Mouse (Mus musculus): Measurements from ENCODE around the gene Eif4e1b.

Eif4e1b gene

DNA sequence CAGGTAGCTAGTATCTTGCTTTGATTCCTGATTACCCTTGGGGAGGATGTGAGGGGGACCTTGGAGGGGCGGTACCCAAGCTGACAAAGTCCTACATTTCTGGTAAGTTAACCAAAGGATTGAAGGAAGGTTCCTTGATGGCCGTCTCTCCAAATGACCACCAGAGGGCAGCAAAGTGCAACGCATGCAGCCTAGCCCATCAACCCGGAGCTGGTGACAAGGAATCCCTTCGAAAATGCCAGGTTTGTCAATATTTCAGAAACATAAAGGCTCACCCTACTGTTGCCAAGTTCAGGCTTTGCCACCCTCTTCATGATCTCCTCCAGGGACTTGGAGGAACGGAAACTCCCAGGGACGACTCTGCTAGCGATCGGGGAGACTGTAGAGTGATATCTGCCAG, 15.9 kb downstream of the Eif4e1b start:
- DNase-seq (ENCODE audit: low read depth, low spot score) = peak; percentile 68

DNA sequence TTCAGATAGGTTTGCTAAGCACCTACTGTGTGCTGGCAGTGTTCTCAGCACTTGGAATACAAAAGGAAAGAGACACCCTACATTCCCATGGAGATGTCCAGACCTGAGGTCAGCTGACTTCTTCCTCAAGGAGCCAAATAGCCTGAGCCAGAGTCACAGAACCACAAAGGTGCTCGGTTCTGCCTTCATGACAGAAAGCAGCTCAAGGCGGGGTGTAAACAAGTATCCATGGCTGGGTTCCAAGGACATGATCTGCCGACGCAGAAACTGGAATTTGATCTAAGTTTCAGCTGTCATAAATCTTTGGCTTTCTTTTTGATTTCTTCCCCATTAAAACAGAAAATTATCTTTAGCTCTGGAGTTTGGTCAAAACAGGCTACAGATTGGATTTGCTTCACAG, 16.4 kb downstream of the Eif4e1b start:
- DNase-seq (ENCODE audit: low read depth, low spot score) = no peak

DNA sequence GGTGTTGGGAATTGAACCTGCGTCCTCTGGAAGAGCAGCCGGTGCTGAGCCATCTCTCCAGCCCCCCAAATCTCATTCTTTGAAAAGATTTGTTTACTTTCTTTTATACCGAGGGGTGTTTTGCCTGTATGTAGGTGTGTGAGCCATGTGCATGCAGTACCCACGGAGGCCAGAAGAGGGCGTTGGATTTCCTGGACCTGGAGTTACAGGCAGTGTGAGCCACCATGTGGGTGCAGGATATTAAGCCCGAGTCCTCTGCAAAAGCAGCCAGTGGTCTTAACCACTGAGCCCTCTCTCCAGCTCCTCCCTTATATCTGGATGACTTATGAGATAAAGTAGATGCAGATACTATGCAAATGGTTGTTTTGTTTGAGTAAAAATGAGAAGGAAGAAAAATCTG, 19.2 kb downstream of the Eif4e1b start:
- DNase-seq (ENCODE audit: low read depth, low spot score) = no peak

DNA sequence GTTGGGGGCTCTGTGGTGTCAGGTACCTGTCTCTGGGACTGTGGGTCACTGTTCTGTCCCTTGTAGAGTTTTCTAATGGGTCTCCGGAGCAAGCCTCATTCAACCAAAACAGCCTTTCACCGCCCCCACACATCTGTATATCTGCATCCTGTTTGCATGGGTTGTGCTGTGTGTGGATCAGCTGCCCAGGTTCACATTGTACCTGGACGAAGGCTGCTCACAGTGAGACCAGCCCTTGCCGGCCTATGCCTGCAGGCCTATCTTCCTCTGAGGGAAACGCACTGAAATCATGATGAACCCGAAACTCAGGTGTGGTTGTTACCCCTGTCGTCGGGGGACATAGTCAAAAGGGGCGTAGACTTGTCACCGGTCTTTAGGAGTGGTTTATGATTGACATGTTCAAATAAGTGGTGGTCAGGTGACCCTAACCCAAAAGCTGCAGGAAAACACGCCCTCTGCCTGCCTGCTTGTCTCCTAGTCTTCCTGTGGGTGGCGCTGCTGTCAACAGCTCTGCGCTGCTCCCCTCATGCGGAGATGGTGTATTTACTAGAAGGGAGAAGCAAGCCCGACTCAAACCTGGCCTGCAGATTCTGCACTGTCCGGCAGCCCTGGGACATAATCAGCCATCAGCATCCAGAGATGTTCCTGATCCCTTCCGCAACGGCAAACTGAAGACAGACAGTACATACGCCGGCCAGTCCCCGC, 21.5 kb downstream of the Eif4e1b start:
- DNase-seq (ENCODE audit: low read depth, low spot score) = no peak

DNA sequence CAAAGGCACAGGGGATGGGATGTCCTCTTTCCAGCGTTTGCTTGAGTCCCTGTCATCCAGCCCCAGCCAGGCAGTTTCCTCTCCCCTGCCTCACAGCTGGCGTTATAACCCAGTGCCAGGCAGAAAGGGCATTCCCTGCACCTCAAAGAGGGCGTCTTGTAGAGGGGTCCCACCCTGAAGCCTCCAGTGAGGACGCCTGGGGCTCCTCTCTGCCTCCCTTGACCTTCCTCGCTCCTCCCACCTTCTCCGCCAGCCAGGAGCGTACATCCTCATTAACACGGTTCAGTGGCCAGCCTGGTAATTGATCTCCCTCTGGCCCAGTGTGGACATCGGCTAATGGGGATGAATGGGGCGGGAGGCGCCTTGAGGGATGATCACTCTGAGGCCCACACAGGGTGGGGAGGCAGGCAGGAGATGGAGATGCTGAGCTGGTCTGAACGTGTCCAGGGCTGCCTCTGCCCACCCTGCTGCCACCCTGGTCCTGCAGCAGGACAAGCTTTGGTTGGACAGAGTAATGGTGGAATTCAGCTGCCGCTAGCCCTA, 22.7 kb downstream of the Eif4e1b start:
- DNase-seq (ENCODE audit: low read depth, low spot score) = no peak

DNA sequence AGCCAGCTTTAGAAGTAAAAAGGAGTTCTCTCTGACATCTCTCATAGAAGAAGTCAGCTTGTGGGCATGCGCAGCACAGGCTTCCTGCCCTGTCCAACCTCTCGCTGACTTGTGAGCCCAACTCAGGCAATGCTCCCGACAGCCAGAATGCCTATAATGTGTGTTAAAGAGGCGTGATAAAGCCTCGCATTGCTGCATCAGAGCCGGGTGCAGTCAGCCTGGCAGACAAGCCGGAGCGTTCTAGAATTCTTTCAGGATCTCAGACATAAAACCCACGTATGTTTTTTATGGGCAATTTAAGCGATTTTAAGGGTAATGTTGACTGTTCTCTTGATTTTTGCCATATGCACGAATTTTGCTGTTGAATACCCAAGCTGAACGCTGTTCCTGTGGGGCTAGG, 24.3 kb downstream of the Eif4e1b start:
- no peak for DNase-seq (ENCODE audit: low read depth, low spot score)

DNA sequence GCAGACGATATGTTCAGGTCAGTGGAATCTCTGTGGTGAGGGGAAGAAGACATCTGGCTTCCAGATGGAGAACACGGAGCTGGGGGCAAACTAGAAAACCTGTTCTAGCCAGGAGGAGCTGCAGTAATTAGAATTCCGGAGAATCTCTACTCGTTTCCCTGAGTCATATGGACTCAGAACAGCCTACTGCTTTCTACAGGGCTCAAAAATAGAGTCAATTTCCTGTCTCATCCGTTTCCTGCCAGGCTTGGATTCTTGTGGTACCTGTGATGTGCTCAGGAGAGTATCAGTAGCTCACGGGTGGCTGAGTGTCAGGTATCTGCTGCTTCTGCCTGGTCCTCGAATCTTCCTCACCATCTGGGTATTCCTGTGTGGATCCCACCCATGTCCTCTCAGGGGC, 27.7 kb downstream of the Eif4e1b start:
- DNase-seq (ENCODE audit: low read depth, low spot score) = no peak

DNA sequence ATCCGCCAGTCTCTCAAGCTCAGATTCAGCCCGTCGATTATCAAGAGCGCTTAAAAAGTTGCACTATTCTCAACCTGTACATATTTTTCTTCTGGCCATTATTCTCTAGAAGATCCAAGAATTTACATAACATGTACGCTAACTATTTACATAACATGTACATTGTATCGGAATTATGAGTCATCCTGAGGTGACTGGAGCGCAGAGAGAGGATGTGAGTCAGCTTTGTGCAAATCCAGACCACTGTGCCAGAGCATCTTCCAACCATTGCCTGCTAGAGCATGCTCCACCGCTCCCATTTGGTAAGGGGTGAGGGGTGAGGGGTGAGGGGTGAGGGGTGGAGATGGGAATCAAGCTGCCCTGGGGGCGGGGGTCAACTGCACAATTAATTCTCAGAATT, 29.6 kb downstream of the Eif4e1b start:
- DNase-seq (ENCODE audit: low read depth, low spot score) = no peak

DNA sequence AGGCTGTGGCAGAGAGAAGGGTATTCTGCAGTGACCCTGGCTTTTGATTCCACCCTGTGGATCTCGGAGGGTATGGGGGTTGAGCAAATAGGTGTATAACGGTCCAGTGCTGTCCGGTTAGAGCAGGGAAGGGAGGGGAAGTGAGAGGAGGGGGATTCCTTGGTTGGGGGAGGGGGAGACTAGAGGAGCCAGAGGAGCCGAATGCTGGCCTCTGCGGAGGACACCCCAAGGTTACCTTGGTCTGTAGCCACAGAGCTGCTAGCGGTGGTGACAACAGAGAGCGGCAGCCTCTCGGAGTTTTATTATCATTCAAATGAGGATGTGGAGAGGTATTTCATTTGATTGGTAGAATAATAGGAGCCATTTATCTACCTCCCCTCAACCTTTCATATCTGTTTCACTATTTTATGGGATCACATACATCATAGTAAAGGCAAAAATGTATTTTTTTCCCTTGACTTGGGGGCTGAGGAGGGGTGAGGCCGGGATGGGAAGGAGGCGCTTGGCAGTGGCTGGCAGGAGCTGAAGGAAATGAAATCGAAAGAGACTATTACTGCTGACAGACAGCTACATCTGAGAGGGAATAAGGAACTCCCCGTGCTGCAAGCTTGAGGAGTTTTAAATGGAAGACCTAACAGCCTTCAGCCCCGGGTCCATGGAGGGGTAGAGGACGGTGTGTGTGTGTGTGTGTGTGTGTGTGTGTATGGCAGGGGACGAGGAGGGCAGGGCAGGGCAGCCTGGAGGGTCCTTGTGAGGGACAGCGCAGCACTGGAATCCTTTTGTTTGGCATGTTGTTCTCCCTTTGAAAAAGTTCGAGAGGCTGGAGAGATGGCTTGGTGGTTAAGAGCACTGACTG, 34.8 kb downstream of the Eif4e1b start:
- DNase-seq (ENCODE audit: low read depth, low spot score) = no peak

DNA sequence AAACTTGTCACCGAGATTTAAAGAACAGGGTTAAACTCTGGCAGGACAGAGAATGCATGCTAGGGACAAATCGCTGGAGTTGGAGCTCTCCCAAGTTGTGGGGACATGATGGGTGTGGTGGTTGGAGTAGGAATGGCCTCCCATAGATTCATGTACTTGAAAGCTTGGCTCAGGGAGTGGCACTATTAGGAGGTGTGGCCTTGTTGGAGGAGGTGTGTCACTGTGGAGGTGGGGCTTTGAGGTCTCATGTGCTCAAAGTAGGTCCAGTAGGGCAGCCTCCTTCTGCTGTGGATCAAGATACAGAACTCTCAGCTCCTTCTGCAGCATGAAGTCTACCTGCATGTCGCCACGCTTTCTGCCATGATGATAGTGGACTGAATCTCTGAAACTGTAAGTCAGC, 37.3 kb downstream of the Eif4e1b start:
- DNase-seq (ENCODE audit: low read depth, low spot score) = no peak

DNA sequence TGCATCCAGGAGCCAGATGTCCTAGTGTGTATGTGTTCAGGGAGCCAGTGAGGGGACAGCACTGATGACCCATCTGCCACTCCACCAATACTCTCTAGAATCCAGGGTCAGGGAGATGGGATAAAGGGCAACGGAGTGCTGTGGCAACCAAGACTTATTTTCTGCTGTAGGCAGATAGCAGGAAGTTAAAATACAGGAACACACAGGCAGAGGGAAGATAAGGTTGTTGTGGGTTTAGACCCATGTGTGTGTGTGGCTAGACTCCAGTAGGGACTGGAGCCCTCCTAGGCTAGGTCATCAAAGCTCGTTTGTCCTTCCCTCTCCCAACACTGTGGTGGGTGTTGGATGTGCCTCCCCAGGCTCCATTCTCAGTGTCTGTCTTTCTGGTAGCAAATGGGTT, 38.1 kb downstream of the Eif4e1b start:
- DNase-seq (ENCODE audit: low read depth, low spot score) = no peak

DNA sequence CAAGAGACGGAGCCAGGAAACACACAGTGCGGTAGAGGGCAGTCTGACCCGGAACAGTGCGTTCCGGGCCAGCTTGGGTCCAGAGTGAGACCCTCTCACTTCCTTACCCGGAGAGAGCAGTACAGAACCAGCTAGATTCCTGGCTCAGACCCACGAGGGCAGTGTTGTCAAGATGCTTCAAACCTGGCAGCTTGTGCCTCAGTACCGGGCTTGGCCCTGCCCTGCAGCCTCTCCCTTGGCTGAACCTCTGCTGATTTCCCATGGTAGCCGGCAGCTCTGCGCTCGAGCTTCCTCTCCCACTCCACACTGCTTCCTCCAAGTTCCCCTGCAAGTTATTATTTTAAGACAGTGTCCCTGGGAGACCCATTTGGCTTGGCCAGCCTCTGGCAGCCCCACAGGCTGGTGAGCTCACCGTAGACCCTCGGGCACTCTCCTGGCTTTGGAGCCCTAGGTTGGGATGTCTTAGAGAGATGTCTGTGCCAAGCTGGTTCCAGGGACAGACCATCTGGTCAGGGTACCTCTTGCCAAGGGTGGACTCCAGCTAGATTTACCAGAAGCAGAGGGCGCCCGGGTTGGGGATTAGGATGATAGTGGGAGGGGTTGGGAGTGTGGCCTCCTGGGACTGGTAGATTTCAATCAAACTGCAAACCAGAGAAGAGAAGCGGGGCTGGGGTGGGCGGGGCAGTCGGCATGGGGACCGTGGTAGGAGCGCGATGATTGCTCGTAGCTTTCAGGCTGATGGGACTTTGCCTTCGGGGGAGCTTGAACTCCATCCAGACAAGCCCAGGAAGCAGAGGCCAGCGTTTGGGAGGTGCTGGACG, 40.5 kb downstream of the Eif4e1b start:
- DNase-seq (ENCODE audit: low read depth, low spot score) = no peak

DNA sequence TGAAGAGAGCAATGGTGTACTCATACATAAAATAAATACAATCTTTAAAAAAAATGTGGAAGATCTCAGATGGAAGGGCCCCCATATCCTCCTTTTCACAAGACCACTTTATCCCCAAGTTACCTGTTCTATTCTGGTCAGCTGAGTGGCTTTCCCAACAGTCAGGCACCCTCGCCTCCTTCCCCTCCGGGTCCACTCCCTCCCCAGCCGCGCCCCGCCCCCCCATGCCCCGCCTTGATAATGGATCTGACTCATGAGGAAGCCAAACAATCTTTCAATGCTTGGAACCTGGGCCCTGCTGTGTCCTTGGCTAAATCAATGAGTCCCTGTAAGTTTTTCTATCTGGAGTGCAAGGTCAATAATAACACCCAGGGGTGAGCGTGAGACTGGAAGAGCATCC, 44.2 kb downstream of the Eif4e1b start:
- DNase-seq (ENCODE audit: low read depth, low spot score) = no peak

DNA sequence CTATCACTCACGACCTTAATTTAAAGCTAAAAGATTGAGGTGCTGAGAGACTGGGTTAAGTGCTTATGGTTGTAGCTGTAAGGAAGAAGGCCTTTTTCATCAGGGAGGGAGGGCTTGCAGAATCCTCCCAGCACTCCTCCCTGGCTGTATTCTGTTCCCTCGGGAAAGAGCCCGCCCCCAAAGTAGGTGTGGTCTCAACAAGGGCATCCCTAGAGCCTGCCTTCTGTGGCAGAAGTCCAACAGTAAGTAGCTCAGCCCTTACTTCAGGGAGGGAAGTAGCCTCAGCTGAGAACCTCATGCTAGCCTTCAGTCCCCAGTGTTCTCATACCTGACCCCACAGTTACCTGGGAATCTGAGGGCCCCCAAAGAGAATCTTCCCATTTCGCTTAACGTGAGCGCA, 44.7 kb downstream of the Eif4e1b start:
- DNase-seq (ENCODE audit: low read depth, low spot score) = no peak

DNA sequence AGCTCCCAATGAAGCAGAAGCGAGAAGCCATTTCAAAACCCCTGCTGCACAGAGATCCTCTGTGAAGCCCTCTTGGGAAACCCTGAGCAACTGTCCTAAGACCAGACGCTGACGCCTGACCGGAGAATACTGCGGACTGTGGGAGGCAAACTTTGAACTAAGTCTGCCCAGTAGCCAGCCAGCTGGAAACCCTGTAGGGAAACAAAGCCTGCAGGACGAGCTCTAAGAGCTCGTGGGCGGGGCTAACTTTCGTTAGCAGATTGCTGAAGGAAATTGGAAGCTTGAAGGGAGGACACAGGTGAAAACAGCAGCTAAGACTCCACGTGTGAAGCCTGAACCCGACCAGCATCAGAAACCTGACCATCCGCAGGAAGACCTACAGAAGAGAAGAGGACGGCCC, 45.7 kb downstream of the Eif4e1b start:
- no peak for DNase-seq (ENCODE audit: low read depth, low spot score)

DNA sequence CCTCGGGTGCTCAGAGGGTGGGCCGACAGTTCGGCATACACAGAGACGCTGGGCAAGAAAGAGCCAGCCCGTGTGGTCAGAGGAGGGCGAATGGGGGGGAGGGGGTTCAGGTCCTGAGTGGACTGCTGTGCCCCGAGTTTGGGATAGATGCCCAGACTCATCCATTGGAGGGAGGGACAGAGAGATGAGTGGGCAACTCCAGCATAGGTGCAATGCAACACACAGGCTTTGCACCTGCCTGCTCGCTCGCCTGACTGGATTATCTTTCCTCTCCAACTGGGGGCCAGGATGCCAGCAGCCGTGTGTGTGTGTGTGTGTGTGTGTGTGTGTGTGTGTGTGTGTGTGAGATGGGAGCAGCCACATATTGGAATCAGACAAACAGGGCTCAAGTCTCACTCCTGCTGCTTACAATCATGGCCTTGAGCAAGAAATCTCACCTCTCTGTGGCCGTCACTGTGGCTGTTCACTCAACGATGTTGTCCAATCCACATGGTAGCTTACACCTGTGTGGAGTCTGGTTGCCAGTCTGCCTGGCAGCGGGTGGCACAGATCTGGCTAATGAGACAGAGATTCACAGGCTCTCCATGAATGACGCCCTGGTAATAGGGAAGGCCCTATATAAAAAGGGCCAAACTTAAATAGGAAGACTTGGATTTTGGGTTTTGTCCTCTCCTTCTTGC, 52.7 kb downstream of the Eif4e1b start:
- DNase-seq (ENCODE audit: low read depth, low spot score) = no peak

DNA sequence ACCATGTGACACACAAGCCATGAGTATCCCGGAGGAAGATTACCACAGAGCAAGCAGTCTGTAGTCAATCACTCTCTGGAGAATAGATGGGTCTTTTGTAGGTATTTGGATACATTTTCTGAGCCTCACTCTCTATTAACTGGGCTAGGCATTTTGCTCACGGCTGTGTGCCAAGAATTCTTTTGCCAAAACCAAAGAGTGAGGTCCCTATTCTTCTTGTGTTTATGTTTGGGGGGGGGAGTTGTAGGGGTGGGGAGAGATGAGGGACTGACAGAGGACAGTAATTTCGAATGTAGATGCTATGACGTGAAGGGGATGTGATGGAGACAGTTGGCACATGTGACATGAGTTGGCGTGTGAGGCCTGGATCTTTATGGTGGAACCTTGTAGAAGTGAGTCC, 53.3 kb downstream of the Eif4e1b start:
- no peak for DNase-seq (ENCODE audit: low read depth, low spot score)

DNA sequence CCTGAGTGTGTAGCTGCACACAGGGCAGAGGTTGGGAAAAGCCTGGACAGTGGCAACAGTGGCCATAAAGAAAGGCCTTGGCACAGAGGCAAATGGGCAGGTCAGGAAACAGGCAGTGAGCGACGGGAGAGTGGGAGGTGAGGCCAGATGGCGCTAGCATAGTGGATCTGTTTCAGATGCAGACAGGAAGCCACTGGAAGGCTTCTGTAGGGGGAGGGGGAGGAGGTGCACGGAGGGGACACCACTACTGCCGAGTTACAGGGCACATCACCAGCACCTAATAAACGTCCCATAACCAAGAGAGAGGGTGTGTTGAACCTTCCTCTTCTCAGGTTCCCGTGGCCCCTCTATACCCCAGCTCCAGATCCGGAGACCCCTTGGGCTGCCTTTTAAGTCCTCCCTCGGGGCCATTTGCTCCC, 53.7 kb downstream of the Eif4e1b start:
- peak; percentile 26 for DNase-seq (ENCODE audit: low read depth, low spot score)

Measured in embryo, embryonic 11.5 days (tissue).